Mouse (Mus musculus): ENCODE data around the gene Gm4881.

- TF ChIP-seq CTCF (IDR thresholded peaks at IDR 0.05) (peak; percentile 88), EP300 (IDR thresholded peaks at IDR 0.05) (no peak; the same call in 1 of the 2 replicates)
Measured at GRCm38 (mm10) chr7:24904070-24904483, 40.2 kb downstream of the Gm4881 start.
